Mouse (Mus musculus) thymus, adult 18-20 months (tissue): Measurements from ENCODE around the gene Ranbp2.

Experiments used
- DNase-seq, 2 experiments: peaks; one replicate each; pipeline ENCODE4 v3.0.0; 2022; ENCODE audit warnings: mixed read lengths in 2 of 2

The Ranbp2 gene

GRCm38 (mm10) chr10:58446384-58447279 lies at the start of gene Ranbp2:
Gene Ranbp2, plus strand, starts transcription at chr10:58446920.
- peak; percentile 95 for DNase-seq

- DNase-seq: no peak
These were observed 47.8 kb upstream of the Ranbp2 start for GRCm38 (mm10) chr10:58398941-58399340.

DNA sequence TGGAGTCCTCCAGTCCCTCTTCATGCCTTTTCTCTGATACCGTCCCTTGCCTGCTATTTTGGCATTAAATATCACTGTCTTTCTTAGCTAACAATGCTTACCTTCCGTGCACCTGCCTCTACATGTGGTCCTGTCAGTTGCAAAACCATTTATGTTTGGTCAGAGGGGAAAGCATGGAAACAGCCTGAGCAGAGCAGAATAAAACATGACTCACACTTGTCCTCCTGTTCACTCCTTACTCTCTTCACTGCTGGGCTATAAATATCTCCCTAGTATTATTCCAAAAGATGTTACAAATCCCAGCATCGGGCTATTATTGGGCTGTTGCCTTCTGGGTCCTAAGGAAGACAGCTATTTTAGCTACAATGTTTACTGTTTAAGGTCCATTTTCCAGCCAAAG lies 44.9 kb upstream of the Ranbp2 start:
- DNase-seq: no peak

DNA sequence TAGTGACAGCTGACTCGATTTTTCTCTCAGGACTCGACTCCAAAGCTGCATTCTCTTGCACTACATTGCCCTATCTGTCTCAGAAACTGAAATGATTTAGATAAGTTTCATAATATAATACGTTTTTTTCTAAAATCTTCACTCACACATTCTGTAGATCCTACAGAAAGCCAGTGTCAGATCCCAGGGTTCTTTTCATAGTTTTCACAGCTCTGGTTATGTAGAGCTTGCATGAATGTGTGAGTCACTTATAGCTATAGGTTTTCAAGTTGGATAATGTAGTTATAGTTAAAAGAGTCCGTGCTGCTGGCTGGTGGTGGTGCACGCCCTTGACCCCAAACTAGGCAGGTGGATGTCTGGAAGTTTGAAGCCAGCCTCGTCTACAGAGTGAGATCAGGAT lies 42.1 kb upstream of the Ranbp2 start:
- DNase-seq: no peak

- no peak for DNase-seq
These were observed 41.3 kb upstream of the Ranbp2 start for GRCm38 (mm10) chr10:58405285-58405948.

GRCm38 (mm10) chr10:58405949-58406305 lies 40.8 kb upstream of the Ranbp2 start:
- DNase-seq: no peak

GRCm38 (mm10) chr10:58412331-58412730 lies 34.4 kb upstream of the Ranbp2 start:
- DNase-seq: no peak

GRCm38 (mm10) chr10:58412852-58413251 lies 33.9 kb upstream of the Ranbp2 start:
- no peak for DNase-seq

DNA sequence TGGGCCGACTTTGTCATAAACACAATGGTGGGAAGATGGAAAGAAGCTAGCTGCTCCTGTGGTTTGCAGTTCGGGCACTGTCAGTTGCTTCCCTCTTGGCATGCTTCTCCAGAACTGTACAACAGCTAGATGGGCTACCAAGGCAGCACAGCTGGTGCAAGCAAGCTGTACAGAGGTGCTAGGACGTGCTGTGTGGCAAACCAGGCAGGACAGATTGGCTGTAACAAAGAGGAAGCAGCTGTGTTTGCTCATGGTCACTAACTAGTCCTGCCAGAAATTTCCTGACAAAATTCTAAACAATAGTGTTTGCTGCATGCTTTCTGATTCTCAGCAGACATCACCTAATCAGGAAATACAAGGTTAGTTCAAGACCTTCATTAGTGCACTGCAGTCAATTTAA lies 30.0 kb upstream of the Ranbp2 start:
- DNase-seq: no peak

GRCm38 (mm10) chr10:58418290-58418971 lies 28.3 kb upstream of the Ranbp2 start:
- DNase-seq: no peak

DNA sequence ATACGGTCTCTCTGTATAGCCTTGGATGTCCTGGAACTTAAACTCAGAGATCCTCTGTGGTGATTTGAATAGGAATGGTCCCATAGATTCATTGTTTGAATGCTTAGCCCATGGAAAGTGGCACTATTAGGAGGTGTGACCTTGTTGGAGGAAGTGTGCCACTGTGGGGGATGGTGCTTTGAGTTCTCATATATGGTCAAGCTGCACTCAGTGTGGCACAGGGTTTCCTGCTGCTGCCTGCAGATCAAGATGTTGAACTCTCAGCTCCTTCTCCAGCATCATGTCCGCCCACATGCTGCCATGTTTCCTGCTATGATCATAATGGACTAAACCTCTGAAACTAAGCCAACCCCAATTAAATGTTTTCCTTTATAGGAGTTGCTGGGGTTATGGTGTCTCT lies 18.8 kb upstream of the Ranbp2 start:
- no peak for DNase-seq

DNA sequence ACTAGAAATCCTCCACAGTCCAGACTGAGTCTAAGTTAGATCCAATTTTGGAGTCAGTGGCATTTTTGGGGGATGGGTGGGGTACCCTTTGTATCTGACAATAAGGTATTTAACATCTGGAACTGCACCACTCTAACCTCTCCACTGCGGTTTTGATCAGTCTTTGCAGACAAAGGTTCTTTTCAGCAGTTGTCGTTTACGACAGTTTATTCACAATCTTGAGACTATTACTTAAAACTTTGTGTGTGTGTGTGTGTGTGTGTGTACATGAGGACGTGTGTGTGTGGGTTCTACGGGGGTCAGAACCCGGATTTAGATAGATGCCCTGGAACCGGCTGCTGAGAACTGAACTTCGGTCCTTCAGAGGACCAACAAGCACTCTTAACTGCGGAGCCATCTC lies 870 bp upstream of the Ranbp2 start:
- no peak for DNase-seq

DNA sequence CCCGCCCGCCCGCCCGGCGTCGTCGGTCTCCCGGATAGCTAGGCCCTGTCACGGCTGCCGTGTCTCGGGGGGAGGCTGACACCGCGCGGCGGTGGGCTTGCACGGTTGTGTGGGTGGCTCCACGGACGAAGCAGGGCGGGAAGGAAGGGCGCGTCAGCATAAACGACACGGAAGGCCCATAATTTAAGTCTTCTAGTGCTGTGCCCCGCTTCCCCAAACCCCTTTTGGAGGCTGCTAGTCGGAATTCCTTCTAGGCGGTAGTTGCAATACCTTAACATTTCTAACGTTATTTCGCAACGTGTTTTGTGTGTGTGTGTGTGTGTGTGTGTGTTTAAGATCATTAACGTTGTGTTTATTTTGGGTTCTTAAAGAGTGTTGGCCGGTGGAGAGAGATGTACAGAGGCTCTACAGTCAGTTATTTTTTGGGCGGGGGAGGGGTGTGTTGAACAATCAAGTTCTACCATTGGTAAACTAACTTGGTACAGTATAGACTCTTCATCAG lies 611 bp downstream of the Ranbp2 start:
- peak in 1 of 2 experiments; percentile 48 for DNase-seq

GRCm38 (mm10) chr10:58451575-58451974 lies 4.9 kb downstream of the Ranbp2 start:
- DNase-seq: no peak

DNA sequence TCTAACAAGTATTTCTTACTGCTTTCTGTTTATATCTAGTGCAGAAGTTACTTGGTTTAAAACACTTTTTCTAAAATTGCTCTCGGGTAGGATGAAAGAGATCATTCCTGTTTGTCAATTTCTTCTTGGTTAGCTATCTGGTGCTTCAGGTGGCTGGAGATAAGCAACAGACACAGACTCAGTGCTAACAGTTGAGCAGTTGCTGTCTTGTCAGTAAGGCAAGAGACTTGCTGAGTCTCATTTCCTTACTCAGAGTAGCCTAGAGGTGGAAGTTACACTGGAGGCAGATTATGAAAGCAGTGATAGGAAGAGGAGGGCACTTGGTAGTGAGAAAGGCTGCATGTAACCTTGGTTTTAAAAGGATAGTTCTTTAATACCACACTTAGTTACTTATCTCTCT lies 5.5 kb downstream of the Ranbp2 start:
- no peak for DNase-seq

- DNase-seq: no peak
These were observed 13.2 kb downstream of the Ranbp2 start for GRCm38 (mm10) chr10:58459896-58460295.

GRCm38 (mm10) chr10:58477086-58477755 lies 30.5 kb downstream of the Ranbp2 start:
- DNase-seq: no peak

DNA sequence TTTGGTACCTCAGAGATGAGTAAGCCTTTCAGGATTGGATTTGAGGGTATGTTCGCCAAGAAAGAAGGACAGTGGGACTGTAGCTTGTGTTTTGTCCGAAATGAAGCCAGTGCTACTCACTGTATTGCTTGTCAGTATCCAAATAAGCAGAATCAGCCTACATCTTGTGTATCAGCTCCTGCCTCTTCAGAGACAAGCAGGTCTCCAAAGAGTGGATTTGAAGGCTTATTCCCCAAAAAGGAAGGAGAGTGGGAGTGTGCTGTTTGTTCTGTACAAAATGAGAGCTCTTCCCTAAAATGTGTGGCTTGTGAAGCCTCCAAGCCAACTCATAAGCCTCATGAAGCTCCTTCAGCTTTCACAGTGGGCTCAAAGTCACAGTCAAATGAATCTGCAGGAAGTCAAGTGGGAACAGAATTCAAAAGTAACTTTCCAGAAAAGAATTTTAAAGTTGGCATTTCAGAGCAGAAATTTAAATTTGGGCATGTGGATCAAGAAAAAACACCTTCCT lies 31.4 kb downstream of the Ranbp2 start:
- no peak for DNase-seq

- DNase-seq: no peak
These were observed 33.3 kb downstream of the Ranbp2 start for GRCm38 (mm10) chr10:58479954-58480490.

GRCm38 (mm10) chr10:58491031-58491430 lies 44.3 kb downstream of the Ranbp2 start:
- DNase-seq: no peak

- no peak for DNase-seq
These were observed 48.9 kb downstream of the Ranbp2 start for GRCm38 (mm10) chr10:58495637-58496036.

DNA sequence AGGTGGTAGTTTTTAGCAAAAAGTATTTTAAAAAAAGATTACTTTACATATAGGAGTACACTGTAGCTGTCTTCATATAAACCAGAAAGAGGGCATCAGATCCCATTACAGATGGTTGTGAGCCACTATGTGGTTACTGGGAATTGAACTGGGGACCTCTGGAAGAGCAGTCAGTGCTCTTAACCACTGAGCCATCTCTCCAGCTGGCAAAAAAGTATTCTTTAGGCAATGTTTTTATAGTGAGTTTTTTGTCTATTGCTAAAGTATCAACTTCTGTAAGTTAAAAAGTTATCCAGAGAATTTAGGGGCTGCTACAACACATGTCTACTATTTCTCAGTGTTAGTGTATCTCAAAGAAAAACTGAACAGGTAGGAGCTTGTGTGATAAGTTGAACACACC lies 50.0 kb downstream of the Ranbp2 start:
- no peak for DNase-seq
